Mouse (Mus musculus): ENCODE data around the gene Fam83g.

Fam83g gene

DNA sequence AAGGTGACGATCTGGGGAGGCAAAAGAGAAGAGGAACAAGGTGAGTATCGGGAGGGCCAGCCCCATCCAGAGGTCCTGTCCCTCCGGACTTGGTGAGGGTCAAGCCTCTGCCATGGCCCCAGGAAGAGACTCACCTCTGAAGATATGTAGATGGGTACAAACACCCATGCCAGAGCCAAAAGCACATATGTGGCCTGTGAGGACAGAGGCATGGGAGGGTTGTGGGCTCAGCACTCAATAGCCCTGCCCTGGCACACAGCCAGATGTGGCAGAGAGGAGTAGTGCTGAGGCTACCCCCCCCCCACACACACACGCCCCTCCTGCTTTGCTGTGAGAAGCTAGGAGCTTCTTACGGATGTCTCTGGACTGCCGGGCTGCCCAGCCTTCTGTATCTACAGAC lies 31.2 kb downstream of the Fam83g start:
- DNase-seq (ENCODE audit: low read depth): peak; percentile 31

DNA sequence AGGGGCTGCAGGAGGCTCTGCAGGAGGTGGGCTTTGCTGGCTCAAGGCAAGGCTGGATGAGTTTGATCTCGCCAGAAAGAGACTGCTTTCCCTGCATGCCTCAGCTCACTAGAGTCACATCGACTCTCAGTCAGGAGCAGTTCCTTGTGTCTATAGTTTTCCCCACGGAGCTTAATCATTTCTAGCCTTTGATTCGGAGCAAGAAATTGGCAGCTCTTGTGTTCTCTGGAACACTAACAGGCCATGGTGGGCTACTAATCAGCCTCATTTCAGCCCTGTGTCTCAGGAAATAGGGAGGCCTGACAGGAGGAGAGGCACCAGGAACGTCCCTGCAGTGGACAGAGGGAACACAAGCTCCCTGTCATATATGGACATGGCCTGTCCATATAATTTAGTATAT lies 34.1 kb downstream of the Fam83g start:
- no peak for DNase-seq (ENCODE audit: low read depth)

DNA sequence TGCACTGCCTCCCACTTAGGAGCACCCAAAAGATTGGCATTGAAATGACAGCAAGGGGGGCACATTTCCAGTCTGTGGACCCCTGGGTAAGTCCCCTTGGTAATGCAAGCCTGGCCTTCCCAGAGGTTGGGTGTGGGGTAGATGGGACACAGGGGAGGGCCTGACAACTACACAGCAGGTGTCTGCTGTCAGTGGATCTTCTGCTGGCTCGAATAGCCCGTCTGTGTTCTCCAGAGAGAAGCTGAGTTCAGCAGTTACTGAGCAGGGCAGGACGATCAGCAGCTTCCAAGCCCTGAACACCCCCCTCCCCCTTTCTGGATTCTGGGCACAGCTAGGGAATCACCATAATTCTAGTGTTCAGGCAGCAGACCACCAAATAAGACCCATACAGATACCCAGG lies 35.5 kb downstream of the Fam83g start:
- no peak for DNase-seq (ENCODE audit: low read depth)

DNA sequence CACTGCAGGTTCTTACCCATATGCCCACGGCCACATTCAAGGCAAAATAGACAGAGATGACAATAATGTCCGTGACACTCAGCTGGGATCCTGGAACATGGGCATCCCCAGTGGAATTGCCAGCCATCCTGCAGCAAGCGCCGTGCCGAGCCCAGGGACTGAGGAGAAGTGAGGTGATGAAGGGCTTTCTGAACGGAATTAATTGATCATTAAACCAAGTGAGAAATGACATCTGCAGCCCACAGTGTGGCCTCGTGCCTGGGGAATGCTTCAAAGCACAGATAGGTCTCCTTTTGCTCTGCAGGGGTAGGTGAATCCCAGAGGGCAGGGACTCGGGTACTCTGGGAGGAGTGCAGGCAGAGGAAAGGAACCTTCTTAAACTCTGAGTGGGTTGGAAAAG lies 35.9 kb downstream of the Fam83g start:
- DNase-seq (ENCODE audit: low read depth): no peak

DNA sequence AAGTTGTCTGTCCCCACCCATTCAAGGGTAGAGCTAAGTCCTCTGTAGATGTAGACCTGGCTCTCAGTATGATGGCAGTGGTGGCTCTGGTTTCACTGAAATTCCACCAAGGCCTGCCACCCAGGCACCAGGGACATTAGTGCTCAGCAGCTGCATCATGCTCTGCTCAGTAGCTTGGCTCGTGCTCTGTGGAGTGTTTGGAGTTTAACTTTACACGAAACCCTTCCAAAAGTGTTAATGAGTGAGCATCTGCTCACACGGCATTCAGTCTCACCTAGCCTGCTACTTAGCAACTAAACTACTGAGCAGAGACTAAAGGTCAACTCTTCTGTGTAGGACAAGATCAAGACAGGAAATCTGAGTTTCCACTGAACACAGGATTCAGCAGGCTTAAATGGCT lies 36.7 kb downstream of the Fam83g start, which contains the start of gene Slc5a10:
Slc5a10 (minus strand) TSS at position 191 of the 400 bp plus-strand sequence.
- DNase-seq (ENCODE audit: low read depth): no peak

DNA sequence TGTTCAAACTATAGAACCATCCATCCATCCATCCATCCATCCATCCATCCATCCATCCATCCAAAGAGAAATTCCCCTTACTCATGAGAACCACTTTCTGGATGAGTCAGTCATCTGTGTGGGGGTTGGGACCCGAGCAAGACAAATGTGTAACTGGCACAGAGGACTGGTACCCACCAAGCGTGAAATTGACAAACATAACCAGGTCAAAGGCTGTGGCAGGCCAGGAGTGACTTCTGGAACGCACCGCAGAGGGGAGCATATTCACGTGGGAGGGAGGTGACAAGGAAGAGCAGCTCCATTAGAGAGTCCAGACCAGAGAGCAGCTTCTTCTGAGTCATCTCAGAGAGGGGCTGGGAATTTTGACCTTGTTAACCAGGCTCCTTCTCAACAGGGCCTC lies 38.2 kb downstream of the Fam83g start:
- DNase-seq (ENCODE audit: low read depth): no peak

DNA sequence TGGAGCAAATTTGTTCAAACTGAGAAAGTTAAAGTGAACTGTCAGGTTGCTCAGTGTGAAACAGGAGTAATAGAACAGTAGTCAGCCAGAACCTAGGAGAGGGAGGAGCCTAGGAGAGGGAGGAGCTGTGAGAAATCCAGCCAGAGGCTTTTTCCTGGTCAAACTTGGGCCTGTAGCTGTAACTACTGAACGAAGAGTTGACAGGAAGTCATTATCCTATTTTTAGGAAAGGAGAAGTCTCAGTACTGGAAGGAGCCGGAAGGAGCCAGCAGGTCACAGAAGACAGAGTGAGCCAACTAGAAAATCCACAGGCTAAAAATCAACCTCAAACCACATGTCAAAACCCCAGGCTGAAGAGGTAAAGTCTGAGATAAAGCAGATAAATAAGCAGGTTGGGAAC lies 44.1 kb downstream of the Fam83g start:
- DNase-seq (ENCODE audit: low read depth): no peak

DNA sequence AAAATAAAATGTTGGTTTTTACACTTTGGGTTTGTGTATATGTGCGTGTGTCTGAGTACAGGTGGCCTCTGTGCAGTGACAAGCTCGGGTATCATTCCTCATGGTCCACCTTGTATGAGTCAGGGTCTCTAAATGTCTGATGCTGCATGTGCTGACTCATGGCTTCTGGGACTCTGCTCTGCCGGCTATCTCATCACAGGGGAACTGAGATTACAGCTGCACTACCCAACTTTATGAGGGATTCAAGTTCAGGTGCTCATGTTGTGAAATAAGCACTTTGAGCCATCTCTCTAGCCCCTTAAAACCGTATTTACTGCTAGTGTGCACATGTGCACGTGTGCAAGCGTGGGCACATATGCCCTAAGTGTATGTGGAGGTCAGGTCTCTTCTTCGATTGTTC lies 48.8 kb downstream of the Fam83g start:
- no peak for DNase-seq (ENCODE audit: low read depth)

DNA sequence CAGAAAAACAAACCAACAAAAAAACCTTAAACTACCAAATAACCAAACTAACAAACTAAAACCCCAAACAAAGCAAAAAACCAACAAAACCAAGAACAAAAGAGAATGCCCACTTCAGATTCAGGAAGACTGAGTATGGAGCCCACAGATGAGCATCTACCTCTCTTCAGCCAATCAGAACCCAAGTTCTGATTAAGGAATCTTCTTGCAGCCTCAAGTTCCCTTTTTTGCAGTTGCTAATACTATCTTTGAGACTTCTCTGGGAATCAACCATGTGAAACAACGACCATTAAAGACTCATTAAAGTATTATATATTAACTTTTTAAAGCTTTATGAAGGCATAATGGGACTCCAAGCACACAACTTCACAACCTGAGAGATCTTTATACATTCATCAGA lies 53.4 kb downstream of the Fam83g start:
- DNase-seq (ENCODE audit: low read depth): no peak

DNA sequence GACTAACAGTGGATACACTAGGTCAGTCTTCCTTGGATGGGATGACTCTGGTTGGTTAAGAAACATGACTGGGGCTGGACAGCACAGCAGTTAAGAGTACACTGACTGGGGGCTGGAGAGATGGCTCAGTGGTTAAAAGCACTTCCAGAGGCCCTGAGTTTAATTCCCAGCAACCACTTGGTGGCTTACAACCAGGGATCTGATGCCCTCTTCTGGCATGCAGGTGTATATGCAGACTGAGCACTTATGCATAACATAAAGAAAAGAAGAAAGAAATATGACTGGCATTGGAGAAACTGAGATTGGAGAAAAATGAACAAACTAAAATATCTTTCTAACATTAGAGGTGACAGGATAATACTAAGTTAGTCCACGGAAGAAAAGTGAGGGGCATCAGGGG lies 56.6 kb downstream of the Fam83g start:
- DNase-seq (ENCODE audit: low read depth): no peak

DNA sequence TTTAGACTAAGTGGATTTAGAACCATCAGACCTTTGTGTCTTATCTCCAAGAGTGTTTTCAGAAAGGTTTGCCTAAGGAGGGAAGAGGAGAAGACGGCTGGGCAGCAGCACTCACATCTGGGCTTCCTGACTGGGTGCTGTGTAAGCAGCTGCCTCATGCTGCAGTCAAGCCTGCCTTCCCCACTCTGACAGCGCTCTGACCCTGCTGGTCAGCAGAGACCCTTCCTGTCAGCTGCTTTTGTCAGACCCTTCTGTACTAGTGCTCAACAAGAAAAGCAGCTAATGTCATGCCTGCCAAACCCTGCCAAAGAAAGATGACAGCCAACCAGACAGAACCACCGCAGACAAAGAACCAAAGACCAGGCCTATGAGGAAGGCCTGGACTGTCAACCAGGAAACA lies 59.9 kb downstream of the Fam83g start:
- DNase-seq (ENCODE audit: low read depth): no peak

DNA sequence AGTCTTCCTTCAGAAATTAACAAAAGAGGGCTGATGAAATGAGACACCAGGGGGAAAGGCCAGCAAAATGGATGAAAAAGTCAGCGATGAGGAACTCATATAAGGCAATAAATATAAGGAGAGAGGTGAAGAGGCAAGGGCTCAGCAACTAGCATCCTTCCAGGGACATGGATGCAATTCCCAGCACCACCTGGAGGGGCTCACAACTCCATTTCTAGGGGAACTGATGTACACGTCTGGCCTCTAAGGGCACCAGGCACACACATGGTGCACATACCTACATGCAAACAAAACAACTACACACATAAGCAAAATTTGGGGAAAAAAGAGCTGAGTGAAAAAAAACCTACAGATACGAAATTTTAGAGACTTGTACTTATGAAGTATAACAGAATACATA lies 60.6 kb downstream of the Fam83g start:
- no peak for DNase-seq (ENCODE audit: low read depth)

DNA sequence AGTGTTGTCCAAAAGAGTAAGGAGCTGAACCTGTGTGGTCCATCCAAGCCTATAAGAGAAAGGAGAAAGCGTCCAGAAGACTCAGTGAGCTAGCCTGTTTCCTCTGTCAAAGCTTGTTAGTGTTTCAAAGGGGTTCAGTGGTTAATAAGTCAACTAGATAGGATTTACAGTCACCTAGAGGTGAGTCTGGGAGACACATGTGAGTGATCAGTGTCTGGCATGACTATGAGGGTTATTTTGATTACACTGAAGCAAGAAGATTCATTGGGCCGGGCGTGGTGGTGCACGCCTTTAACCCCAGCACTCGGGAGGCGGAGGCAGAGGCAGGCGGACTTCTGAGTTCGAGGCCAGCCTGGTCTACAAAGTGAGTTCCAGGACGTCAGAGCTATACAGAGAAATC lies 61.9 kb downstream of the Fam83g start:
- no peak for DNase-seq (ENCODE audit: low read depth)

DNA sequence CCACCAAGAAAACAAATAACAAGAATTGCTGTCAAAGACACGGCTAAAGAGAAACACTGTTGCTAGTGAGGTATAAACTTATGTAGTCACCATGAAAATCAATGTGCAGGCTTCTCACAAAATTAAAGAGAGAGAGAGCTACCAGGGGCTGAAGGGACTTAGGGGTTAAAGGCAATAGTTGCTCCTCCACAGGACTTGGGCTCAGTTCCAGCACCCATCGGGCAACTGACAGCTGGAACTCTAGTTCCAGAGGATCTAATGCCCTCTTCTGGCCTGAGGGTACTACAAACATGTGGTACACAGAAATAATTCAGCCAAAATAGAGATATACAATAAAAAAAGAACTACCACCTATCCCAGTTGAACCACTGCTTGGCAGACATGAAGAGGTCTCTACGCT lies 63.3 kb downstream of the Fam83g start:
- no peak for DNase-seq (ENCODE audit: low read depth)

DNA sequence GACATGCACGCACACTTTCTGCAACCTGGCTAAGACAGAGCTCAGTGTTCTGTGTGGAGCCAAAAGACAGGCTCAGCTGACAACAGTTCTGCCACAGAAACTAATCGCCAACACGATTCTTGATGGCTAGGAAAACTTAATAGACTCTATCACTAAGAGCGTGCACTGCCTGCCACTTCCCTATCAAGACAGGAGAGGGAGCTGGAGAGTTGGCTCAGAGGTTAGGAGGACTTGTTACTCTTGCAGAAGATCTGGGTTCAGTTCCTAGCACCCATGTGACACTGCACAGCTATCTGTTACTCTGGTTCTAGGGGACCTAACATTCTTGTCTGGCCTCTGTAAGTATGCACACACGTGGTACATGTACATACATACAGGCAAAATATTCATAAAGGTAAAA lies 67.7 kb downstream of the Fam83g start:
- DNase-seq (ENCODE audit: low read depth): peak; percentile 40

DNA sequence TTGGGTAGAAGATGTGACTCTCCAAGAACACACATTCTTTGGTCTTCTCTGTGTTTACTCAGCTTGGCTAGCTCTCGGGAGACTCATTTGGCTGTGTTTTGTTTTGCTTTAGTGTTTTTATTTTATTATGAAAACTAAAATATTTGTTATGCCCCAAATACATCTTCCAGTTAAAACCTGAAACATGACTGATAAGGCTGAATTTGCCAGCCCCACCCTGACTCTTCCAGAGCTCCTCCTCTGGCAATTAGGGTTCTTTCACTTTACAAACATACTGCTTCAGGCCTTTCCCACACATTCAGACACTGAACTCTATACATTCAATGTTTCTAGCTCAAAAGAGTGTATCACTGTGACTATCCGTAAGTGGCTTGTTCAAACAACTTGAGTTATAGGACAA lies 73.3 kb downstream of the Fam83g start:
- no peak for DNase-seq (ENCODE audit: low read depth)
